Mouse (Mus musculus) embryonic facial prominence, embryonic 11.5 days (tissue): ENCODE measurements at regions not wholly inside any gene's neighbourhood (a gene's known extent, or its start where the extent isn't known, plus 50 kb on each side); places are given as distances from the start of the nearest gene placed in this dataset.

Experiments used
- ATAC-seq: fragments of 200-750 bp; cut with Nextera tagmentation; replicated peaks from 2 replicates; pipeline ENCODE4 v1.8.0; 2017; ENCODE audit warnings: low read depth; ENCODE audit not compliant: insufficient number of reproducible peaks, low FRiP score, low TSS enrichment
- DNase-seq: peaks from one replicate; pipeline ENCODE4 v3.0.0-alpha.2; 2015; ENCODE audit warnings: low spot score
- H3K27ac ChIP-seq: fragments of 300-500 bp; sonication (generic); replicated peaks from 2 replicates; pipeline ENCODE4 v1.5.1; 2014; ENCODE audit warnings: mild to moderate bottlenecking, low read depth, low read length, control low read depth
- H3K27me3 ChIP-seq: fragments of 300-500 bp; sonication (generic); 2 replicates; pipeline ENCODE4 v1.6.1; 2014; ENCODE audit warnings: mild to moderate bottlenecking, low read length, moderate library complexity, mixed read lengths; ENCODE audit not compliant: control insufficient read depth, insufficient read depth
- H3K36me3 ChIP-seq: fragments of 300-500 bp; sonication (generic); replicated peaks from 2 replicates; pipeline ENCODE4 v1.6.1; 2014; ENCODE audit warnings: low read depth, mild to moderate bottlenecking, low read length, moderate library complexity, mixed read lengths; ENCODE audit not compliant: control insufficient read depth, insufficient read depth
- H3K4me1 ChIP-seq: fragments of 300-500 bp; sonication (generic); 2 replicates; pipeline ENCODE4 v1.6.1; 2014; ENCODE audit warnings: low read length, mixed read lengths; ENCODE audit not compliant: control insufficient read depth, insufficient read depth
- H3K4me2 ChIP-seq: fragments of 300-500 bp; sonication (generic); 2 replicates; pipeline ENCODE4 v1.6.1; 2014; ENCODE audit warnings: low read depth, mild to moderate bottlenecking, control low read depth, low read length, moderate library complexity
- H3K4me3 ChIP-seq: fragments of 300-500 bp; sonication (generic); 2 replicates; pipeline ENCODE4 v1.5.1; 2014; ENCODE audit warnings: low read depth, low read length, control low read depth
- H3K9ac ChIP-seq: fragments of 300-500 bp; sonication (generic); replicated peaks from 2 replicates; pipeline ENCODE4 v1.6.1; 2014; ENCODE audit warnings: mild to moderate bottlenecking, control low read depth, low read length
- H3K9me3 ChIP-seq: fragments of 300-500 bp; sonication (generic); replicated peaks from 2 replicates; pipeline ENCODE4 v1.6.1; 2016; ENCODE audit warnings: mild to moderate bottlenecking, low read length, inconsistent platforms, mixed read lengths; ENCODE audit not compliant: control insufficient read depth
- WGBS: fragments of 180-500 bp; shearing (Covaris S2); extraction: QIAGEN DNeasy Blood & Tissue Kit; methylation state at CpG from one replicate; pipeline ENCODE4 v1.1.7; 2014; 5-methylcytosine and 5-hydroxymethylcytosine counted together

DNA sequence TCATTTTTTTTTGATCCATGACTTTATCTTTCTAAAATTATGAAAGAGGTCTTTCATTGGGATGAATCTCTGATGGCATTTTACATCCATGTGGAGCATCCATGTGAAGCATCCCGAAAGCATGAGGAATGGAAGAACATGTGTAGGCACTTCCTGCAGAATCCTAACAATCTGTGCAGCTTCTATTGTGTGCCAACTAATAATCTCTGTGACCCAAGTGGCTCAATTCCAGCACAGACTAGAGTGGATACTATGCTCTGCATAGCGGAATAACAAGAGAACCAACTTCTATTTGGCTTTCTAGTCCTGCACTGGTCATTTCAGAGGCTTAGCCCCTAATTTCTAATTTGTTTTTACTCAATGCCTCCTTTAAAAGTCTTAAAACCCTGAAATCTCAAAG, 499.7 kb upstream of the Tenm2 start:
- WGBS = 81% methylated on average over 2 of the region's 2 CpGs

GRCm38 (mm10) chr11:37696981-37697380, 461.2 kb upstream of the Tenm2 start:
- WGBS = 74% methylated on average over 2 of the region's 2 CpGs
- Histone ChIP-seq H3K4me1 (no peaks in the 10 kb centered on the region), H3K9me3 (no peaks in the 10 kb centered on the region), H3K27me3 (no peaks in the 10 kb centered on the region), H3K4me2 (no peak overlapping the region), H3K27ac (no peak overlapping the region), H3K9ac (no peak overlapping the region), H3K4me3 (no peak overlapping the region), H3K36me3 (no peaks in the 10 kb centered on the region)
- ATAC-seq (no peak), DNase-seq (no peak)

More for the DNA sequence above, 499.7 kb upstream of the Tenm2 start:
- H3K9ac ChIP-seq = no peak overlapping the region
- H3K27me3 ChIP-seq = no peaks in the 10 kb centered on the region
- no peaks in the 10 kb centered on the region for H3K9me3 ChIP-seq
- no peak overlapping the region for H3K27ac ChIP-seq
- H3K4me2 ChIP-seq = no peak overlapping the region
- no peak overlapping the region for H3K4me3 ChIP-seq
- H3K36me3 ChIP-seq = no peaks in the 10 kb centered on the region
- DNase-seq = no peak
- ATAC-seq = no peak
- no peaks in the 10 kb centered on the region for H3K4me1 ChIP-seq

DNA sequence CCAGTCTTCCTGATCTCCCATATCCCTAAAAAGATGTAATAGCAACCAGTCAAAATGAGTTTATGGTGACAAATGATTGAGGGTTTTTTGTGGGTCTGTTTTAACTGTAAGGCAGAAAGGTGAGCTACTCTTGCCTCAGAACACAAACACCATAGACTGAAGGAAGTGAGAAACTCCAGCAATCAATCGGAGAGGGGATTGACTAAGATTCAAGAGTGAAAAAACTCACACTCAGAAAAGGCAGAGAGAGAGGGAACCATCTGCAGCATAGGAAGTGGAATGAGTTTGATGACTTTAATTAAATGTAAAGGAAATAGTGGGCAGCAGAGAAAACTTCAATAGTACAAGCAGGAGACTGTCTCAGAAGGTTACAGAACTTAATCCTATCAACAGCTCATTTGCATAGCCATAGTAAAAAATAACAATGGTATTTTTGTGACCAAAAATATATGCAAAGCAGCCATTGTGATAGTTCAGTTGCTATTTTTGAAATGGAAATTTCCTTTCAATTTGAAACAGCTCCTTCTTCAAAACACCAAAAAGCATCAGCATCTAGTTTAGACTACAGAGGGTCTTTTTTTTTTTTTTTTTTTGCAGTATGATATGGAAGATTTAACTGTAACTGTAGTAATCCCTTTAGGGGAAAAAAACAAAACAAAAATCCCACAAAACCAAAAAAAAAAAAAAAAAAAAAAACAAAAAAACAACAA, 442.9 kb upstream of the Tenm2 start:
- Histone ChIP-seq H3K4me1 (no peaks in the 10 kb centered on the region), H3K9ac (no peak overlapping the region), H3K4me2 (no peak overlapping the region), H3K4me3 (no peak overlapping the region), H3K27me3 (no peaks in the 10 kb centered on the region), H3K27ac (no peak overlapping the region), H3K36me3 (no peaks in the 10 kb centered on the region), H3K9me3 (no peaks in the 10 kb centered on the region)
- whole genome bisulfite sequencing = 56% methylated on average over 1 of the region's 1 CpGs
- no peak for DNase-seq
- ATAC-seq = no peak

DNA sequence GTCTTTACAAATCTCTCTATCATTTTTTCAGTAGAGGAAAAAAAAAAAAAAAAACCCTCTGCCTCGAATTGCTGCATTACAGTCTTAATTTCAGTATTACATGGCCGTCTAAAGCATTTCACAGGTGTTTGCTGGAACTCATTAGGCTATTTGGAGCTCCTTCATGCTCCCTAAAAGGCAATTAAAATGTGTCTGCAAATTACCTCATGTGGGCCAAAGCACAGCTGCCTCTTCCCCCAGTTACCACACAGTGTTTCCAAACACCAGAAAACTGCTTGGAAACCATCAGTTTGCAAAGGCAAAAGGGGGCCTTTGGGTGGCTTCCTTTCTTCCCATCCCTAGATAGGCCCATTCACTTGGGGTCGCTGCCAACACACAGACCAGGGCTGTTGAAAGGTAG, 435.6 kb upstream of the Tenm2 start:
- Histone ChIP-seq H3K27ac (no peak overlapping the region), H3K27me3 (no peaks in the 10 kb centered on the region), H3K4me1 (no peaks in the 10 kb centered on the region), H3K36me3 (no peaks in the 10 kb centered on the region), H3K4me2 (no peak overlapping the region), H3K9ac (no peak overlapping the region), H3K9me3 (no peaks in the 10 kb centered on the region), H3K4me3 (no peak overlapping the region)
- DNase-seq = no peak
- ATAC-seq = no peak
- WGBS = 56% methylated on average over 3 of the region's 3 CpGs

- no peaks in the 10 kb centered on the region for H3K36me3 ChIP-seq
- no peak for DNase-seq
- no peak overlapping the region for H3K9ac ChIP-seq
- no peak overlapping the region for H3K27ac ChIP-seq
- no peak overlapping the region for H3K4me3 ChIP-seq
- H3K9me3 ChIP-seq = no peaks in the 10 kb centered on the region
- H3K4me2 ChIP-seq = no peak overlapping the region
- H3K27me3 ChIP-seq = no peaks in the 10 kb centered on the region
- ATAC-seq = no peak
- WGBS = 76% methylated on average over 1 of the region's 1 CpGs
- no peaks in the 10 kb centered on the region for H3K4me1 ChIP-seq
Observed at GRCm38 (mm10) chr11:37666925-37667324, 431.2 kb upstream of the Tenm2 start.

DNA sequence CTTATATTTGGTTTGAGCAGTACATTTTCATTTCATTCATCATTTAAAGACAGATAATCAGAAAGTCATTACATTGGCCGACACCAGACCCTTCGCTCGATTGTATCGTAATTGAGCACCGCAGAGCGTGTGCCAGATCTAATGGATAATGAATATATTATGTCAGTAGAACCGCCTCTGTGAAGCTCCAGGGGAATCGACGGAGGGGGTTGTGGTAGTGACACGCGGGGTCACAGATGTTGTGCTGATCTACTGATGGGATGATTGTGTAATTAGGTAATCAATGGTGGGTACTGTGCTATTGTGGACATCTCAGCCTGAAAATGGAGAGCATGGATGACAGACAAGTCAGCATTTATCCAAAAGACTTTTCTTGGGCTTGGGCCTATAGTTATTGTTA, 414.3 kb upstream of the Tenm2 start:
- Histone ChIP-seq H3K4me1 (no peaks in the 10 kb centered on the region), H3K36me3 (no peaks in the 10 kb centered on the region), H3K4me3 (no peak overlapping the region), H3K9me3 (no peaks in the 10 kb centered on the region), H3K27ac (no peak overlapping the region), H3K4me2 (no peak overlapping the region), H3K27me3 (no peaks in the 10 kb centered on the region), H3K9ac (no peak overlapping the region)
- ATAC-seq (no peak; the same call in 1 of the 2 replicates), DNase-seq (no peak)
- 69% methylated on average over 11 of the region's 11 CpGs for WGBS

GRCm38 (mm10) chr11:37623290-37623689, 387.5 kb upstream of the Tenm2 start:
- no peaks in the 10 kb centered on the region for H3K4me1 ChIP-seq
- H3K4me2 ChIP-seq = no peak overlapping the region
- no peak overlapping the region for H3K27ac ChIP-seq
- no peaks in the 10 kb centered on the region for H3K36me3 ChIP-seq
- no peak for DNase-seq
- H3K9me3 ChIP-seq = no peaks in the 10 kb centered on the region
- H3K4me3 ChIP-seq = no peak overlapping the region
- no peaks in the 10 kb centered on the region for H3K27me3 ChIP-seq
- H3K9ac ChIP-seq = no peak overlapping the region
- ATAC-seq = no peak
- WGBS = 91% methylated on average over 2 of the region's 2 CpGs

GRCm38 (mm10) chr11:37600533-37600932, 364.8 kb upstream of the Tenm2 start:
- ATAC-seq (no peak), DNase-seq (no peak)
- Histone ChIP-seq H3K36me3 (no peaks in the 10 kb centered on the region), H3K9ac (no peak overlapping the region), H3K4me1 (no peaks in the 10 kb centered on the region), H3K9me3 (no peaks in the 10 kb centered on the region), H3K27me3 (no peaks in the 10 kb centered on the region), H3K4me3 (no peak overlapping the region), H3K4me2 (no peak overlapping the region), H3K27ac (no peak overlapping the region)
- 67% methylated on average over 1 of the region's 1 CpGs for WGBS
